Mouse (Mus musculus): ENCODE results near the gene Adgrg3. TPM values are rescaled to one million over a fixed set of nuclear protein-coding genes. Genes with fewer than 3 reads are reported as not detected.

The Adgrg3 gene
- under 1 TPM; 0.17 to 0.66 TPM for total RNA-seq (2021)

- DNase-seq: no peak
These were observed at the start of gene Adgrg3 for GRCm38 (mm10) chr8:95017451-95017850. TSS of gene Adgrg3 (plus strand) at chr8:95017692.

- no peak for DNase-seq
These were observed 44.2 kb upstream of the Adgrg3 start for GRCm38 (mm10) chr8:94973270-94973669.

GRCm38 (mm10) chr8:94973786-94974185 is 43.7 kb upstream of the Adgrg3 start:
- DNase-seq: no peak

DNA sequence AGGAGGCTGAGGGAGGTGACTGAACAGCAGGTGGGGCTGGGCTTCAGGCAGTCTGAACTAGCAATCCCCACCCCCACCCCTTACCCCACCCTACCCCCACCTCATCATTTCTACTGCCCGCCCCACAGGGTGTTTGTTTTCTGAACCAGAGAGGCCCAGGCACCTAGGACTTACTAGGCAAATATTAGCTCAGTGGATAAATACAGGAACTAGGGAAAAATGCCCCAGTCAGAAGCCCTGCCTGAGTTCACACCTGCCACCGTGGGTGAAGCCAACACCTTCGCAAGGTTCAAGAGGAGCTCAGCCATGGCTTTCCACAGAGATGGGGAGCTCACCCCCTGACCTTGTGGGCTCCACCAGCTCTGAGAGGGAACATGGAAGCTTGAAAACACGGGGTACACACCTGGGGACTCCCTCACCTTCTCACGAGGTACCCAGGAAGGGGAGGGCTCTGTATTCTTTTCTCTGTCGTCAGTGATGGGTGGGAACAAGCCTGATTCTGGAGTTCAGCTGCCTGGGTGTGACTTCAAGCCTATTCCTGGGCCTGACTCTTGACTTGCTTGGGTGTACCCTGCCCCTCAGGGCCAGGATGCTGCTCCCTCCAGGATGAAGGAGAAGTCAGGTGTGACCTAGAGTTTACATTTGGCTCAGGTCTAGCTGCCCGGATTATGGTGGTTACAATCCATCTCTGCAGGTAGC is 42.9 kb upstream of the Adgrg3 start, which contains the start of gene Adgrg1:
TSS of gene Adgrg1 (plus strand) at position 285 of the 699 bp plus-strand sequence.
- DNase-seq: no peak

- DNase-seq: no peak
These were observed 40.7 kb upstream of the Adgrg3 start for GRCm38 (mm10) chr8:94976651-94977417.

GRCm38 (mm10) chr8:94978131-94978530 is 39.4 kb upstream of the Adgrg3 start:
- DNase-seq: peak in 1 of 2 experiments; percentile 49

DNA sequence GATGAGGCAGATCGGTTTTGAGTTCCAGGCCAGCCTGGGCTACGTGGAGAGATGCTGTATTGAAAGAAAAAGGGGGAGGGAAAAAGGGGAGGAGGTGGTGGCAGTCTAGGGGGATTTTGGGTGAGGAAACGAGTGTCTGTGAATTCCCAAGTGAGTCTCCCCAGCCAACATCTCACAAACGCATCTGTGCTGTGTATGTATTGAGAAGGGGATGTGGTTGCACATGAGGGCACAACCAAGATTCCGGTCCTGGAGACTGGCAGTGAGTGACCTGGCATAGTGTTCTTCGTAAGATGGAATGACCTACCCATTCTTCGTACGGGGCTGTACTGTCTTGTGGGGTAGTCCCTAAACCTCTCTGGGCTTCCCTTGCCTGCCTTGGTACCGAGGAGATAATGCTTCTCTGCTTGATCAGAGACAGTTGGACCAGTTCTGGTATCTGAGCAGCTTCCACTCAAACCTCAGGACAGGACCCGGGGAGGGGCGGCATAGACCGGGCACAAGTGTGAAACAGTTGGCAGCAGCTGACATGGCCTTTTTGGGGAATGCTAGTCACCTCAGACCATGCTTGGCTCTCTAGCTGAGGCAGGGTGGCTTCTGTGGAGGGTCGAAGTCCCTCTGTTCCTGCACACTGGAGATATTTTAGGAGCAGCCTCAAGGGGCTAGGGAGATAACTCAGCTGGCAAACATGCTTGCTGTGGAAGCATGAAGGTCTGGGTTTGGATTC is 38.7 kb upstream of the Adgrg3 start:
- DNase-seq: no peak

DNA sequence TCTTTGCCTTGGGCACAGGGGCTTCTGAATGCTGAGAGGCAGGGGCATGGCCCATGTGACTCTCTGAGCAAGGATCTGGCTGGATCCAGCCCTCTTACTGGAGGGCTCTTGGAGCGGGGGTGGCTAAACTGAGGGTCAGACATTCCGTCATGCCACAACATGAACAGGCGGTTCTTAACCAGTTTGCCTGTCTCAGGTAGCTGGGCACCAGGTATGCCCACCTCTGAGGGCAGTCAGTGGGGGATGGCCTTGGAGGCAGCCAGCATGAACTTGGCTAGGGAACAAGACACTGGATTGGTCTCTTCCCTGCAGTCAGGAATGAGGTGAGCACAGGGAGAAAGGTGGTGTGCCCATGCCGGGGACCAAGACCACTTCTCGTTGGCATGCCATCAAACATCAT is 37.3 kb upstream of the Adgrg3 start:
- no peak for DNase-seq

- DNase-seq: no peak
These were observed 36.5 kb upstream of the Adgrg3 start for GRCm38 (mm10) chr8:94980976-94981375.

DNA sequence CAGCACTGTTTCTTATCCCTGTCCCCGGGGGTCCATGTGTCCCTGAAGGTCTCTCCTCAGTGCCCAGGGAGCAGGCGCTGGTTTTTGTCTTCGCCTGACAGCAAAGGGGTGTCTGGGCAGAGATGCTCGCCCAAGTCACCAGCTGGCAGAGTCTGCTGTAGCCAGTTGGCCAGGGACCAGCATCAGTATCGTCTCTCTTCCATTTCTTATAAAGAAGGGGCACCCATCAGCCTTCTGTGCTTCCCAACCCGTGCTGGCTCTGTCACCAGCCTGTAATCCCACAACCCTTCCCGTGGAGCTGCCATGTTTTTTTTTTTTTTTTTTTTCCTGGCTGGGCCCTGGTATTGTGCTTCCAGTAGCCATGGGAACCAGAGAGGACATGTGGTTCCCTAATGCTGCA is 35.6 kb upstream of the Adgrg3 start:
- no peak for DNase-seq

- DNase-seq: no peak
These were observed 34.3 kb upstream of the Adgrg3 start for GRCm38 (mm10) chr8:94983146-94983545.

GRCm38 (mm10) chr8:94983881-94984516 is 33.5 kb upstream of the Adgrg3 start:
- peak; percentile 40 to 66 for DNase-seq

DNA sequence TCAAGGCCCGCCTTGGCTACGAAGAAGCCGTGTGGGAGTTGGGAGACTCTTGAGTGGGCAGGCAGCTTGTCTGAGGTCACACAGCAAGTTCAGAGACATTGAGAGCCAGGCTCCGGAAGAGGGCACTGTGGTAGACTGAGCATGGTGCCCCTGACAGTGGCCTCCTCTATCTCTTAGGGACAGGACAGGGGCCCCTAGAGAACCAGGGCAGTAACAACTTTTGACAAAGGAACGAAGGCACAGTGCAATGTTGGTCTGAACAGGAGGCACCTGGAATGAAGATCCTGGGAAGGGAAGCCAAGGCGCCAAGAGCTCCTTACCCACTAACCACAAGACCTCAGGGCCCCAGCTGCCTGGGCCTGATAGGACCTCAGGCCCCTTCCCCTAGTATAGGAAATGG is 32.5 kb upstream of the Adgrg3 start:
- no peak for DNase-seq

GRCm38 (mm10) chr8:94986676-94987075 is 30.8 kb upstream of the Adgrg3 start:
- peak; percentile 68 to 74 for DNase-seq

DNA sequence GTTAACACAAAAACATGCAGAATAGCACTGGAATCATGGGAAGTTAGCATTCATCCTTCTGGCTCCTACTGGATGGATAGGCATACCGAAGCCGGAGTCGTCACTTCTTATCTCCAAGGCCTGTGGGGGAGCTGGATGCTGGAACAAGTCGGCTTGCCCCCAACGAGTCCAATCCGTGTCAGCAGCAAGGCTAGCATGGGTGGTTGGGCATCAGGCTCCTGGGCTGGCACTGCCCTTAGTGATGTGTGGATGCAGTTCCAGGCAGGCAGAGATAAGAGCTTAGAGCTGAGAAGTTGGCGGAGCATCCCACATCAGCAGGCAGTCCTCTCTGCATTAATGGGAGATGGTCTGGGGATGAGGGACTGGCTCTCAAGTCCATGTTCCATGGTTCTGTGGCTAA is 29.9 kb upstream of the Adgrg3 start:
- DNase-seq: no peak

DNA sequence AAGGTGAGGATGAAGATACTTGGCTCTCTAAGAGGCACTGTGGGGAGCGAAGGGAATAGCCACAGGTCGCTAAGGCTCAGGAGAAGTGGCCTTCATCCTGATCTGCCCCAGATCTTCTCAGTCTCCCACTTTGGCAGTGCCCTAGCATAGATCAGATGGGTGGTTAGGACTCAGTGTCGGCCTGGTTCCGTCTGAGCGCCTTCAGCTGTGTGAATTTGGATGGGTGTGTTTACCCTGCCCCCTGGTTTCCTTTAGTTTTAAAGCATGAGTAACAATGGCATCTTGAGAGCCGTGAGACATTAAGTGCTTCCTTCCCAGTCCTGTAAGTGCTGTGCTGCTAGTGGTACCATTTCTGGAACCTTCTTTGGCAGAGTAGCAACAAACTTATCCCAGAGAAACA is 28.9 kb upstream of the Adgrg3 start:
- DNase-seq: no peak

DNA sequence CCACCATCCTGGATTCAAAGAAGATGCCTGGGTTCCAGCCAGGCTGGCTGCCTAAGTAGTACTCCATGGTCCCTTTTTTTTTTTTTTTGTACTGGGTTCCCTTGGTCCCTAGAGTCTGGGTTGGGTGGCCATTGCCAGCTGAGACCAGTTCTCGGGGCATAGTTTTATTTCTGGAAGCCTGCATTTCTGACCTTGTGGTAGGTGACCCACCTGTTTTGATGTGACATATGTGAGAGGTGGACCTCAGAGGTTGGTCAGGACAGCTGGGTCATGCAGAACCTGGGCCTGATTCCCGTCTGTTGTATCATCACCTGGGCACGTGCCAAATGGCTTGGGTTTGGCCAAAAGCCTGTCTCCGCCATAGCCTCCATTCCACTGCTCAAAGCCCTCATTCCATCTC is 27.8 kb upstream of the Adgrg3 start:
- no peak for DNase-seq

DNA sequence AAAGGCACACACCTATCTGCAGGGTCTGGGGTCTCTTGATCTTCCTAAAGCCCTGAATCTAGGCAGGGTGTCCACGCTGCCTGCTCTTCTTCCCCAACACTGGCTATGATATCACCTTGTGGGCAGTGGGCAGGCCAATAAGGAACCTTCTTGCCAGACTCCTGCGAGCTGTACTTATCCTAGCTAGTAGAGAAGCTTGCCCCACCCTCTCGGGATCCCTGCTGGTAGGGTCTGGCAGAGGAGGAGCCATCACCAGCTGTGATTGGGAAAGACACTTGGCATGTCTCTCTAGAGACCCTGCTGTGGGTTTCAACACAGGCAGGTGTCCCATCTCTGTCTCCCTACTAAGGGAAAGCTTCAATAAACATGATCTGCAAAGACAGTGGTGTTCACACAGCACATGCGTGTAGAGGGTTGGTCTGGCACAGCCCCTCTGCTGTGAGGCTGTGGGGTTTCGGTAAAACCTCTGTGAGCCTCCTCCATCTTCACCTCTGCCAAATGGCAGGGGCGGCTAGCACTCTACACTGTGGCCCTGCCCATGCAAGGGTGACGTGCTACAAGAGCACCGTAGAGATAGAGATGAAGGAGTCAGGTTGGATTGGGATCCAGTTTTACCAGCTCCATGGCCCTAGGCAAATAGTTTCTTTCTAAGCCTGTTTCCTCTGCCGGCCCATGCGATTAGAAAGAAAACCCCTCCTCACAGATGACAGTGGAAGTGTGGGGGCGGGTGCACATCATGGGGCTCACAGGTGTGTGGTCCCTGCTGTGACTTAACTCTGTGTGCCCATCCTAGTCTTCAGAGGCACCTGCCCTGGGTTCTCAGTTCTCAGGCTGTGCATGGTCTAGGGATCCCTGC is 26.7 kb upstream of the Adgrg3 start:
- no peak for DNase-seq

DNA sequence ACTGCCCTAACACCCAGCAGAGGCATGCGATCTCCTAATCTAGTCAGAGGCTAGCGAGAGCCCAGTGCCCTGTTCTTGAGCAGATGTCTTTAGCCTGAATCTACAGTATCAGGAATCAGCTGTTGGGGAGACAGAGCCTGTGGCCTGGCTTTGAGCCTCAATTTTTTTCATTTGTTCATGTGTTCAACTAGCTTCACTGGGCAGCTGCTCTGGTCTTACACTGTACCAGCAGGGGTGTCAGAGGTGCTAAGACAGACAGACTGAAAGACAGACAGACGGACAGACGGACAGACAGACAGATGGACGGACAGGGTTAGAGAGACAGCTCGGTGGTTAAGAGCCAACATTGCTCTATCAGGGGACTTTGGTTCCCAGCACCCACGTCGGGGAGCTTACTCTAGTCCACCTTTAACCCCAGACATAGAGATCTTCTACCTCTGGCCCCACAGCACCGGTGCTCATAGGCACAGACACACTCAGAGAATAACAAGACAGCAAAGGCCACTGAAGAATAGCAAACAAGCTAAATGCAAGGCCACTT is 26.0 kb upstream of the Adgrg3 start:
- DNase-seq: no peak

- DNase-seq: no peak
These were observed 25.5 kb upstream of the Adgrg3 start for GRCm38 (mm10) chr8:94992010-94992409.

DNA sequence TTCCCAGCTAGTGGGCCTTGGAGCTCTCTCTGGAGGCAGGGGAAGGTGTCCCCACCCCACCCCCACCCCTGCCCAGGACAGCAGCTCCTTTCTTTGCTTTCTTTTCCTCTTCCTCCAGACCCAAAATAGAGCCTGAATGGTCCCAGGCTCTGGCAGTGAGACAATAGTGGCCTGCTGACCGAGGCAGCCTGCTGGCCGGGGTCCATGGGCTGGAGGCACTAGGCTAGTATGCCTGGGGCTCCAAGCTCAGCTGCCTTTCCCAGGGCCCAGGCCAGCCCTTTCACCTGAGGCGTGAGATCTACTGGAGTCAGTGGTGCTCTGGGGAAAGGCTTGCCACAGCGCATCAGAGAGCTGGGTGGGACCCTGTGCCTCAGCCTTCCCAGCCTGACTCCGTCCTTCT is 25.0 kb upstream of the Adgrg3 start:
- DNase-seq: peak; percentile 75 to 78

All from layer of hippocampus, postnatal 36 days (tissue).